Mouse (Mus musculus): Measurements from ENCODE around the gene Ccn5.

DNA sequence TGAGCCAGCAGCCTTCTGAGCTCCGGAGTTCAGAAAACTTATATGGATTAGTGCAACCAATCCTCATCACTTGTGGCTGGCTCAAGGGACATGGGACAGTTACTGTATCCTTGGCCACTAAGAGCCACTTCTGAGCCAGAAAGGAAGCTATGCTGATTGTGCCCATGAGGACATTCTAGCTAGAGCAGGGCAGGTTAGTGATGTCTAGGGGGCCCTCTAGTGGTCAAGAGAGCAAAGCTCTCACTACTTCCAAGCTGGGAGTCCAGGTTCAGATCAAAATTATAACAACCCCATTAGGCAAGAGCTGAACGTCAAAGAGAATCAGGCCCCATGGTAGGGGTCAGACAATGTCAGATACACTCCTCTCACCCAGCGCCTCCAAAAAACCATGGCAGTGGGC, 33.0 kb upstream of the Ccn5 start:
- TF ChIP-seq POLR2A (IDR thresholded peaks at IDR 0.05; ENCODE audit: low read depth, low read length) = no peak
- peak; percentile 75; the same call in 1 of the 2 replicates for TF ChIP-seq CTCF (IDR thresholded peaks at IDR 0.05; ENCODE audit: extremely low read depth, insufficient read length, insufficient replicate concordance, low read depth, low read length)
